Mouse (Mus musculus) bone marrow, adult 2 months (tissue): ENCODE results near the gene Gm10073.

ENCODE experiments used
- CTCF ChIP-seq: fragments of 200-500 bp; IDR thresholded peaks from 2 replicates; pipeline ENCODE4 v1.5.1; 2011; ENCODE audit warnings: low read length, control low read depth; ENCODE audit not compliant: control insufficient read depth, insufficient read depth
- POLR2A ChIP-seq: fragments of 200-500 bp; IDR thresholded peaks from 2 replicates; pipeline ENCODE4 v1.6.1; 2011; ENCODE audit warnings: low read depth, mild to moderate bottlenecking, control low read depth, low read length, borderline replicate concordance; ENCODE audit not compliant: control insufficient read depth

GRCm38 (mm10) chr8:106603131-106603819, 30.0 kb upstream of the Gm10073 start, which contains the start of gene Cdh1:
- TF ChIP-seq CTCF (no peak), POLR2A (no peak)
